Mouse (Mus musculus): ENCODE measurements around the gene Cfl1. TPM values are rescaled to one million over a fixed set of nuclear protein-coding genes. Genes with fewer than 3 reads are reported as not detected.

Cfl1 gene
- polyA plus RNA-seq, 1 experiment from 2014 or later = 3,620 TPM

- Histone ChIP-seq H3K4me1 (replicated peaks; ENCODE audit: control insufficient read depth, insufficient read depth, low read length) (no peaks in the 10 kb centered on the region), H3K36me3 (replicated peaks; ENCODE audit: control insufficient read depth, insufficient read depth) (no peaks in the 10 kb centered on the region), H3K9me3 (ENCODE audit: control insufficient read depth, low read length) (no peaks in the 10 kb centered on the region), H3K4me3 (replicated peaks; ENCODE audit: low read length) (no peak overlapping the region), H3K27me3 (ENCODE audit: control insufficient read depth, insufficient read depth, low read length) (peaks cover 9% of the 10 kb centered on the region; the same call in 1 of the 2 replicates), H3K27ac (no peak overlapping the region), H3K4me2 (replicated peaks) (no peak overlapping the region), H3K9ac (no peak overlapping the region)
- ATAC-seq (ENCODE audit: low FRiP score) = no peak
- no peak for DNase-seq (ENCODE audit: low spot score)
- WGBS = 22% methylated on average over 7 of the region's 7 CpGs
These were observed 39.9 kb downstream of the Cfl1 start for GRCm38 (mm10) chr19:5530138-5530524.

GRCm38 (mm10) chr19:5532520-5532919 is 42.3 kb downstream of the Cfl1 start:
- no peak overlapping the region for H3K27ac ChIP-seq
- WGBS = 81% methylated on average over 8 of the region's 8 CpGs
- no peak overlapping the region for H3K4me2 ChIP-seq (replicated peaks)
- ATAC-seq (ENCODE audit: low FRiP score) = no peak
- H3K9me3 ChIP-seq (ENCODE audit: control insufficient read depth, low read length) = no peaks in the 10 kb centered on the region
- H3K27me3 ChIP-seq (ENCODE audit: control insufficient read depth, insufficient read depth, low read length) = peaks cover 9% of the 10 kb centered on the region; the same call in 1 of the 2 replicates
- H3K36me3 ChIP-seq (replicated peaks; ENCODE audit: control insufficient read depth, insufficient read depth) = no peaks in the 10 kb centered on the region
- DNase-seq (ENCODE audit: low spot score) = no peak
- no peaks in the 10 kb centered on the region for H3K4me1 ChIP-seq (replicated peaks; ENCODE audit: control insufficient read depth, insufficient read depth, low read length)
- no peak overlapping the region for H3K4me3 ChIP-seq (replicated peaks; ENCODE audit: low read length)
- no peak overlapping the region for H3K9ac ChIP-seq

DNA sequence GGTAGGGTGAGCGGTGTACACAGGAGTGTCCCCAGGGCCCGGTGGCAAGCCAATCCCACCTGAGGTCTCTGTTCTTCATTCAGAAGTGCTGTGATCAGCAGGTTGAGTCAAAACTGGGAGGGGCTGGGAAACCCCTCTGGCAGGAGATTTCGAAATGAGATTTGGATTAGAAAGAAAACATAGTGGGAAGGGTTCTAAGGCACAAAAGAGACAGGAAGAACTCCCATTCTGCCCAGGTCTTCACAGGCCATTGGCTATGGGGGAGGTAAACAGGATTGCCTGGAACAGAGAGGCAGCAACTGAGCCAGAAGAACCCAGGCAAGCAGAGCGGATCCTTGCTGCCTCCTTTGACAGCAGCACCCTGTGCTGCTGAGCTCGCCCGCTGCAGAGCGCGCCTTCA is 48.5 kb downstream of the Cfl1 start:
- Histone ChIP-seq H3K27me3 (ENCODE audit: control insufficient read depth, insufficient read depth, low read length) (no peaks in the 10 kb centered on the region), H3K9ac (no peak overlapping the region), H3K4me2 (replicated peaks) (no peak overlapping the region), H3K4me1 (replicated peaks; ENCODE audit: control insufficient read depth, insufficient read depth, low read length) (no peaks in the 10 kb centered on the region), H3K4me3 (replicated peaks; ENCODE audit: low read length) (no peak overlapping the region), H3K27ac (no peak overlapping the region), H3K9me3 (ENCODE audit: control insufficient read depth, low read length) (no peaks in the 10 kb centered on the region), H3K36me3 (replicated peaks; ENCODE audit: control insufficient read depth, insufficient read depth) (no peaks in the 10 kb centered on the region)
- ATAC-seq (ENCODE audit: low FRiP score) (no peak), DNase-seq (ENCODE audit: low spot score) (no peak)
- 70% methylated on average over 8 of the region's 8 CpGs for WGBS

- H3K9me3 ChIP-seq (ENCODE audit: control insufficient read depth, low read length) = no peaks in the 10 kb centered on the region
- no peak overlapping the region for H3K27ac ChIP-seq
- WGBS = 87% methylated on average over 9 of the region's 9 CpGs
- no peak for DNase-seq (ENCODE audit: low spot score)
- no peak overlapping the region for H3K4me3 ChIP-seq (replicated peaks; ENCODE audit: low read length)
- H3K4me2 ChIP-seq (replicated peaks) = no peak overlapping the region
- H3K9ac ChIP-seq = no peak overlapping the region
- no peaks in the 10 kb centered on the region for H3K27me3 ChIP-seq (ENCODE audit: control insufficient read depth, insufficient read depth, low read length)
- H3K4me1 ChIP-seq (replicated peaks; ENCODE audit: control insufficient read depth, insufficient read depth, low read length) = no peaks in the 10 kb centered on the region
- no peaks in the 10 kb centered on the region for H3K36me3 ChIP-seq (replicated peaks; ENCODE audit: control insufficient read depth, insufficient read depth)
- no peak for ATAC-seq (ENCODE audit: low FRiP score)
These were observed 53.1 kb downstream of the Cfl1 start for GRCm38 (mm10) chr19:5543362-5543761.

GRCm38 (mm10) chr19:5544031-5544430 is 53.8 kb downstream of the Cfl1 start:
- ATAC-seq (ENCODE audit: low FRiP score) (no peak), DNase-seq (ENCODE audit: low spot score) (no peak)
- H3K27me3 ChIP-seq (ENCODE audit: control insufficient read depth, insufficient read depth, low read length) = no peaks in the 10 kb centered on the region
- no peak overlapping the region for H3K27ac ChIP-seq
- 61% methylated on average over 11 of the region's 11 CpGs for WGBS
- no peak overlapping the region for H3K9ac ChIP-seq
- H3K4me3 ChIP-seq (replicated peaks; ENCODE audit: low read length) = no peak overlapping the region
- no peaks in the 10 kb centered on the region for H3K36me3 ChIP-seq (replicated peaks; ENCODE audit: control insufficient read depth, insufficient read depth)
- no peaks in the 10 kb centered on the region for H3K4me1 ChIP-seq (replicated peaks; ENCODE audit: control insufficient read depth, insufficient read depth, low read length)
- no peak overlapping the region for H3K4me2 ChIP-seq (replicated peaks)
- no peaks in the 10 kb centered on the region for H3K9me3 ChIP-seq (ENCODE audit: control insufficient read depth, low read length)

Other genes with a start within 250 kb of the Cfl1 start
- gene Pacs1, start 217.3 kb upstream of the Cfl1 start, polyA plus RNA-seq (2014; fragmentation: Nextera tagmentation; extraction: Ambion mirVana) = 54.3 and 59.7 TPM in 2 replicates
- gene Sf3b2, start 195.0 kb upstream of the Cfl1 start, polyA plus RNA-seq (2014; fragmentation: Nextera tagmentation; extraction: Ambion mirVana) = 299 and 305 TPM in 2 replicates
- gene Gal3st3, start 192.1 kb upstream of the Cfl1 start, polyA plus RNA-seq (2014; fragmentation: Nextera tagmentation; extraction: Ambion mirVana) = 34.2 and 39.8 TPM in 2 replicates
- gene Catsper1, start 154.7 kb upstream of the Cfl1 start, polyA plus RNA-seq (2014; fragmentation: Nextera tagmentation; extraction: Ambion mirVana) = not detected in 2 replicates
- 11.2 and 12.2 TPM in 2 replicates for gene Cst6, start 140.9 kb upstream of the Cfl1 start, polyA plus RNA-seq (2014; fragmentation: Nextera tagmentation; extraction: Ambion mirVana)
- gene Eif1ad, start 123.7 kb upstream of the Cfl1 start, polyA plus RNA-seq (2014; fragmentation: Nextera tagmentation; extraction: Ambion mirVana) = 35.0 and 37.2 TPM in 2 replicates
- 308 and 323 TPM in 2 replicates for gene Banf1, start 123.3 kb upstream of the Cfl1 start, polyA plus RNA-seq (2014; fragmentation: Nextera tagmentation; extraction: Ambion mirVana)
- 53.3 and 57.3 TPM in 2 replicates for gene Sart1, start 101.8 kb upstream of the Cfl1 start, polyA plus RNA-seq (2014; fragmentation: Nextera tagmentation; extraction: Ambion mirVana)
- gene Tsga10ip, start 87.9 kb upstream of the Cfl1 start, polyA plus RNA-seq (2014; fragmentation: Nextera tagmentation; extraction: Ambion mirVana) = not detected in 2 replicates
- gene Drap1, start 65.5 kb upstream of the Cfl1 start, polyA plus RNA-seq (2014; fragmentation: Nextera tagmentation; extraction: Ambion mirVana) = 237 and 253 TPM in 2 replicates
- gene AI837181, start 65.3 kb upstream of the Cfl1 start, polyA plus RNA-seq (2014; fragmentation: Nextera tagmentation; extraction: Ambion mirVana) = 61.3 and 66.0 TPM in 2 replicates
- gene Fosl1, start 42.9 kb upstream of the Cfl1 start, polyA plus RNA-seq (2014; fragmentation: Nextera tagmentation; extraction: Ambion mirVana) = not detected in 2 replicates
- 10.4 and 10.9 TPM in 2 replicates for gene Ccdc85b, start 32.6 kb upstream of the Cfl1 start, polyA plus RNA-seq (2014; fragmentation: Nextera tagmentation; extraction: Ambion mirVana)
- 145 and 151 TPM in 2 replicates for gene Fibp, start 29.8 kb upstream of the Cfl1 start, polyA plus RNA-seq (2014; fragmentation: Nextera tagmentation; extraction: Ambion mirVana)
- 4.2 and 5.4 TPM in 2 replicates for gene Ctsw, start 21.9 kb upstream of the Cfl1 start, polyA plus RNA-seq (2014; fragmentation: Nextera tagmentation; extraction: Ambion mirVana)
- 37.8 and 41.1 TPM in 2 replicates for gene Efemp2, start 16.5 kb upstream of the Cfl1 start, polyA plus RNA-seq (2014; fragmentation: Nextera tagmentation; extraction: Ambion mirVana)
- 40.0 and 41.7 TPM in 2 replicates for gene Mus81, start 2.1 kb upstream of the Cfl1 start, polyA plus RNA-seq (2014; fragmentation: Nextera tagmentation; extraction: Ambion mirVana)
- gene 1700020D05Rik, start 13.3 kb downstream of the Cfl1 start, polyA plus RNA-seq (2014; fragmentation: Nextera tagmentation; extraction: Ambion mirVana) = 0.21 and 0.58 TPM in 2 replicates
- gene Snx32, start 20.1 kb downstream of the Cfl1 start, polyA plus RNA-seq (2014; fragmentation: Nextera tagmentation; extraction: Ambion mirVana) = 87.1 and 96.5 TPM in 2 replicates
- 0.07 and 0.15 TPM in 2 replicates for gene Ovol1, start 70.2 kb downstream of the Cfl1 start, polyA plus RNA-seq (2014; fragmentation: Nextera tagmentation; extraction: Ambion mirVana)
- gene Ap5b1, start 77.6 kb downstream of the Cfl1 start, polyA plus RNA-seq (2014; fragmentation: Nextera tagmentation; extraction: Ambion mirVana) = 3.8 and 4.0 TPM in 2 replicates
- 55.1 and 55.3 TPM in 2 replicates for gene Rnaseh2c, start 111.4 kb downstream of the Cfl1 start, polyA plus RNA-seq (2014; fragmentation: Nextera tagmentation; extraction: Ambion mirVana)
- gene Kat5, start 119.8 kb downstream of the Cfl1 start, polyA plus RNA-seq (2014; fragmentation: Nextera tagmentation; extraction: Ambion mirVana) = 38.4 and 41.0 TPM in 2 replicates
- gene Rela, start 147.0 kb downstream of the Cfl1 start, polyA plus RNA-seq (2014; fragmentation: Nextera tagmentation; extraction: Ambion mirVana) = 30.2 and 31.0 TPM in 2 replicates
- gene Sipa1, start 173.3 kb downstream of the Cfl1 start, polyA plus RNA-seq (2014; fragmentation: Nextera tagmentation; extraction: Ambion mirVana) = 12.7 and 16.2 TPM in 2 replicates
- 11.4 and 11.5 TPM in 2 replicates for gene Map3k11, start 198.3 kb downstream of the Cfl1 start, polyA plus RNA-seq (2014; fragmentation: Nextera tagmentation; extraction: Ambion mirVana)
- 28.3 and 32.1 TPM in 2 replicates for gene Pcnx3, start 198.5 kb downstream of the Cfl1 start, polyA plus RNA-seq (2014; fragmentation: Nextera tagmentation; extraction: Ambion mirVana)
- 0.36 TPM in 1 of 2 replicates, not detected in the other for gene Kcnk7, start 213.9 kb downstream of the Cfl1 start, polyA plus RNA-seq (2014; fragmentation: Nextera tagmentation; extraction: Ambion mirVana)
- gene Ehbp1l1, start 235.9 kb downstream of the Cfl1 start, polyA plus RNA-seq (2014; fragmentation: Nextera tagmentation; extraction: Ambion mirVana) = 9.2 and 12.5 TPM in 2 replicates
- gene Fam89b, start 239.2 kb downstream of the Cfl1 start, polyA plus RNA-seq (2014; fragmentation: Nextera tagmentation; extraction: Ambion mirVana) = 140 and 144 TPM in 2 replicates

All from hindbrain, embryonic 14.5 days (tissue).